Mouse (Mus musculus) spleen, adult 2 months (tissue): ENCODE data around the gene Siae.

Experiments
- CTCF ChIP-seq: fragments of 200-500 bp; IDR thresholded peaks from 2 replicates; pipeline ENCODE4 v1.5.1; 2011; ENCODE audit warnings: mild to moderate bottlenecking, inconsistent platforms; ENCODE audit not compliant: insufficient read depth, insufficient read length, insufficient replicate concordance; ENCODE audit errors: extremely low read depth
- POLR2A ChIP-seq: fragments of 200-500 bp; IDR thresholded peaks from 2 replicates; pipeline ENCODE4 v1.6.1; 2011; ENCODE audit warnings: low read depth, low read length, inconsistent platforms

DNA sequence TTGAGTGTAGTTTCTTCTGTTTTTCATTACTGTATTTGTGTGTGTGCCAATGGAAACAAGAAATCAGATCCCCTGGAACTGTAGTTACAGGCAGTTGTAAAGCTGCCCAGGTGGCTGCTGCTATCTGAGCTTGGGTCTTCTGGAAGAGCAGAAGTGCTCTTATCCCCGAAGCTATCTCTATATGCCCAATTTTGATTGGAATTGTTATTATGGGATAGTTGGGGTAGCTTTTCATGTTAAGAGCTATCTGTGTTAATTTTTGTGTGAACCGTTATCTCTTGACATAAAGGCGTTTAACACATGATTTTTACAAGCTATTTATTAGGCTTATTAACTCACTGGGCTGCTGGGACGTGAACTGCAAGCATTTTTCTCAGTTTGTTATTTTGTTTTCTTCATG is 54.1 kb downstream of the Siae start:
- TF ChIP-seq CTCF: no peak
- TF ChIP-seq POLR2A: no peak
